Mouse (Mus musculus): Measurements from ENCODE around the gene Foxo1.

The Foxo1 gene

GRCm38 (mm10) chr3:52308586-52309321, 40.6 kb downstream of the Foxo1 start:
- DNase-seq (ENCODE audit: low spot score), result no peak

- no peak for DNase-seq (ENCODE audit: low spot score)
Measured at GRCm38 (mm10) chr3:52320516-52321270, 52.6 kb downstream of the Foxo1 start.

- no peak for DNase-seq (ENCODE audit: low spot score)
Measured at GRCm38 (mm10) chr3:52322401-52323385, 54.6 kb downstream of the Foxo1 start.

GRCm38 (mm10) chr3:52325006-52325405, 56.9 kb downstream of the Foxo1 start:
- DNase-seq (ENCODE audit: low spot score), result no peak

DNA sequence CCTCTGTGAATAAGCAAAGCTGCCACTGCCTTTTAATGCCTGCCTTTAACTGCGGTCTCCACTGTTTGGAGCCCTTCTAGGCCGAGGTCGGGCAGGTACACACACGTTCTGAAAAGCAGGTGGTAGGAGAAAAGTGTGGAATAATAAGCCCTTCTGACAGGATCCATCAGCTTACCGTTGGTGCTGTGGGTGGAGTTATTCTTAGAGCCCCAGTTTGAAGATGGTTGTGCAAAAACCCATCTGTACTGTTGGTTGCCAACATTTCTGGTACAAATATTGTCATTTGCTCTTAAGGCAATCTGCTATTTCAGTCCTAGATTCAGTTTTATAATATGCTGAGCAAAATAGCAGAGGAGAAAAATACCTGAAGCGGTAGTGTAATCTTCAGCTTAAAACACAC, 58.6 kb downstream of the Foxo1 start:
- no peak for DNase-seq (ENCODE audit: low spot score)

DNA sequence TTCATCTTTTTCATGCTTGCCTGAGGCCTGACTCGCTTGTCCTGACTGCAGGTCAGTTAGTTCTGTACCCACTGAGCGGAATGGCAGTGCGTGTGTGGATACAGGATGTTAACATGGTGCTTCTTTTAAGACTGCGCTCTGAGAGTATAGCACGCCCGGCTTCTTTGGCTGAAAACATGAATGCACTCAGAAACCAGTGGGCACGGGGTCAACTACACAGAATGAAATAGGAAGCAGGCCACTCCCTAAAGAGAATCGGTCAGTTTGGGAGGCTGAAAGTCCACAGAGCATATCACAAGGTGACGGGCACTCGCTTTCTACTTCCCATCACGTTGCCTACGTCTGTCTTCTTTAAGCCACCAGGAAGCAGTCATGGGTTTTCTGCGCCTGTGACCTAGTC, 59.0 kb downstream of the Foxo1 start:
- no peak for DNase-seq (ENCODE audit: low spot score)

GRCm38 (mm10) chr3:52331709-52332108, 63.6 kb downstream of the Foxo1 start:
- DNase-seq (ENCODE audit: low spot score), result no peak

- DNase-seq (ENCODE audit: low spot score), result no peak
Measured at GRCm38 (mm10) chr3:52338761-52339160, 70.6 kb downstream of the Foxo1 start.

DNA sequence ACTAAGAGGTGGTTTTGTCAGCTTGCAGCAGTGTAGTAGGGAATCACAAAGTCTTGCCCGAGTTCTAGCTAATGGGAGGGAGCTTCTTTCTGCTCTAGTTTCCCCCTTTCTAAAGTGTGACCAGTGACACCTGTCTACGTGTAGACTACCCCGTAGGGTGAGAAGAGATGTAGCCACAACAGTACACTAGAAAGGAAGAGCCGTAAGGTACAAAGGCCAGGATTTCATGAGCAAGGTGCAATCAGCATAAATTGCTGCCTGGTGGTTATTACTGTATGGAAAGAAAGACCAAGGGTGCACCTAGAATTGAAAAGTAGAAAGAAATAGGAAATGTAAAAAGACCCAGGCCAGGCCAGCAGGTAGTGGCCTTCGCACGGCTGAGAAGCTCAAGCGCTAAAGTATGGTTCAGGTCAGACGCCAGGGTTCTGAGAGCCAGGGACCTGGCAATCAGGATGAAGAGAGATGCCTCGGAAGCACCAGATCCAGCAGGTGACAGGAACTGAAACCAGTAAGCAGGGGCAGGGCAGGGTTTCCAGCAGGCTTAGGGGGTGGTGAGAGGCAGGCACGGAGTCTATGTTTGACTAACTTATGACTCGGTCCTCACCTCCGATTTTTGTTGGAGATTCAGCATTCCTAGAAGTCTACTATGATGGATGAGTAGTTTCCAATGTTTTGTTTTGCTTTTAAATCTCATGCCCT, 72.3 kb downstream of the Foxo1 start:
- DNase-seq (ENCODE audit: low spot score), result no peak

DNA sequence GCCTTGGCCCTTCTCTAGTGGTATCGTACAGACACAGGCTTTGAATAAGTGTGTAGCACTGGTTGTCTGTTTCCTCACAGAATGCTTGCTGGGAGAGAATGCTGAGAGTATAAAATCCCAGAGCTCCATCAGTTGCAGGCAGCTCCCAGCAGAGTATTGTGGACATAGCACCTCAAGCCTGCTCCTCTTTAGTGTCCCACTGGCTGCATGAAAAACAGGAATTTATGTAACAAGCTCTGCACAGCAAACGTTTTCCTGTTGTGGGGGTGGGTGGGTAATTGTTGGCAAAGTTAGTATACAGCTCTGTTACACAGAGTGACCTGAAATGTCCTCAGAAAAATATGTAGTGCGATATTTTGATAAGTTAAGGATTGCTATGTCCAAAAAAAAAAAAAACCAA, 74.1 kb downstream of the Foxo1 start:
- DNase-seq (ENCODE audit: low spot score), result no peak

DNA sequence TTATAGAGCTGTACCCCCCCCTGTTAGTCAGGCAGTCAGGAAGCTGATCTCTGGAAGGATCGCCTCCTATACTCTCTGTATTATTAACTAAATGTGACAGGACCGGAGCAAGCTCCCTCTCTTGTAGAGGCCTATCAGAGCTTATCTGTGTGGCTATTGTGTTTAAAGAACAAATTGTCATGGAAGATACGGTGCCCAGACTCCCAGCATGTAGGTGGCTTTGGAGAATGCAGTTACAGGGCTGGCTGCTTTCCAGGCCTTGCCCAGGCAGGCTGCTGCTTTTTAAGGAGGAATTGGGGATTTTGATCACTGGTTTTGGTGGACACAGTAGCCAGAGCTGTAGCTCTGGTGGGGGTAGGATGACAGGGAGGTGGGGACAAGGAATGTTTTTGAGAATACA, 74.7 kb downstream of the Foxo1 start:
- DNase-seq (ENCODE audit: low spot score), result no peak

DNA sequence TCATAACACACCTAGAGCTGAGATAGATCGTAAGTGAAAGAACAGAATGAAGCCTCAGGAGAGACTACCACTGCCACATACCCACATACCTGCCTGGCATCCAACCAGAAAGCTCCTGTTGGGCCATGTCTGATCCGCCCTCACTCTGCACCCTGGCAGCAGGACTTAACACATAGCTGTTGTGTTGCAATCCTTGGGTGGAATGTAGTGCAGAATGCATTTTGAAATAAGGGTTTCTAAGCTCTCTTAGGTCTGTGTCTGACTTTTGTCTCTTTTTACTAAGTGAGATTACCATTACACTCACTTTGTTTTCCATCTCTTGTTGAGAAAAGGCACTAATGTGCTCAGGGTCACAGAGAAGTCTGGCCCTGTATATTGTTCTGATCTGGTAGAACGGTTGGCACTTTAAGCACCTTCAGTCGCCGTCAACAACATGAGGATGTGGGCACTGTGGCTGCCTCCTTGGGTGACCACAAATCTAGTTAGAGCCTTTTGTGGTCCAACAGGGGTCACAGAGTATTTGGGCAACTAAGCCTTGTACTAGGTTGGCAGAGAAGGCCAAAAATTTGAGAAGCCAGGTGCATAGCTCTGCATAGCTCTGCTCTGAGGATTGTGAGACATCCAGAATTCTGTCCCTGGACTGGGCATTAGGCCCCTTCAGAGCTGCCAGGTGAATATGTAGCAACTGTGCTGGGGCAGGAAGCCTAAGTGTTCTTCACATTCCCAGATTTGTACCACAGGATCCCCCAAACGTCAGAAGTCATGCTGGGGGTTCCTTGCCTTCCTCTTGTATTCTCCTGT, 75.3 kb downstream of the Foxo1 start:
- no peak for DNase-seq (ENCODE audit: low spot score)

DNA sequence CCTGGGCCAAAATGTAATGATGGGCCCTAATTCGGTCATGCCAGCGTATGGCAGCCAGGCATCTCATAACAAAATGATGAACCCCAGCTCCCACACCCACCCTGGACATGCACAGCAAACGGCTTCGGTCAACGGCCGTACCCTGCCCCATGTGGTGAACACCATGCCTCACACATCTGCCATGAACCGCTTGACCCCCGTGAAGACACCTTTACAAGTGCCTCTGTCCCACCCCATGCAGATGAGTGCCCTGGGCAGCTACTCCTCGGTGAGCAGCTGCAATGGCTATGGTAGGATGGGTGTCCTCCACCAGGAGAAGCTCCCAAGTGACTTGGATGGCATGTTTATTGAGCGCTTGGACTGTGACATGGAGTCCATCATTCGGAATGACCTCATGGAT, 77.7 kb downstream of the Foxo1 start:
- no peak for DNase-seq (ENCODE audit: low spot score)

DNA sequence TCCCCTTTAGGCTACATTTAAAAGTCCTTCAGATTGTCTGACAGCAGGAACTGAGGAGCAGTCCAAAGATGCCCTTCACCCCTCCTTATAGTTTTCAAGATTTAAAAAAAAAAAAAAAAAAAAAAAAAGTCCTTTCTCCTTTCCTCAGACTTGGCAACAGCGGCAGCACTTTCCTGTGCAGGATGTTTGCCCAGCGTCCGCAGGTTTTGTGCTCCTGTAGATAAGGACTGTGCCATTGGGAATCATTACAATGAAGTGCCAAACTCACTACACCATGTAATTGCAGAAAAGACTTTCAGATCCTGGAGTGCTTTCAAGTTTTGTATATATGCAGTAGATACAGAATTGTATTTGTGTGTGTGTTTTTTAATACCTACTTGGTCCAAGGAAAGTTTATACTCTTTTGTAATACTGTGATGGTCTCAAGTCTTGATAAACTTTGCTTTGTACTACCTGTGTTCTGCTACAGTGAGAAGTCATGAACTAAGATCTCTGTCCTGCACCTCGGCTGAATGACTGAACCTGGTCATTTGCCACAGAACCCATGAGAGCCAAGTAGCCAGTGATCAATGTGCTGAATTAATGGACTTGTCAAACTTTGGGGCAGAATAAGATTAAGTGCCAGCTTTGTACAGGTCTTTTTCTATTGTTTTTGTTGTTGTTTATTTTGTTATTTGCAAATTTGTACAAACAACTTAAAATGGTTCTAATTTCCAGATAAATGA, 79.0 kb downstream of the Foxo1 start:
- no peak for DNase-seq (ENCODE audit: low spot score)

- DNase-seq (ENCODE audit: low spot score), result no peak
Measured at GRCm38 (mm10) chr3:52347980-52348622, 80.0 kb downstream of the Foxo1 start.

GRCm38 (mm10) chr3:52350636-52351035, 82.5 kb downstream of the Foxo1 start:
- no peak for DNase-seq (ENCODE audit: low spot score)

DNA sequence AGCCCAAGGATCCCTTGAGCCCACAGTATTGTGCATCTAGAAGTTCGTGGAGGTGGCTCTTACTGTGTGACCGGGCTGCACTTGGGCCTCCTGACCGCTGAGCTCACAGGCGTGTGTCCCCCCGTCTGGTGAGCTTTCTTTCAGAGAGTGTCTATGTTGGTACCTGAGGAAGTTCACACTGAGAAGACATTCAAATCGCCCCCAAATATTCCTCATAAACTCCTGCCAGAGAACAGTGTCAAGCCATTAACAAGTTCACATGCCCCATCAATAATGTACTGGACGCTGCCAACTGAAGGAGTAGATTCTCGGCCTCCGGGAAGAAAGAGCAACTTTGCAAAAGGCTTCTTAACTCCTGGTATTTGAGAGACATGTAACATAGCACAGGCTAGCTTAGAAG, 83.8 kb downstream of the Foxo1 start:
- DNase-seq (ENCODE audit: low spot score), result no peak

DNA sequence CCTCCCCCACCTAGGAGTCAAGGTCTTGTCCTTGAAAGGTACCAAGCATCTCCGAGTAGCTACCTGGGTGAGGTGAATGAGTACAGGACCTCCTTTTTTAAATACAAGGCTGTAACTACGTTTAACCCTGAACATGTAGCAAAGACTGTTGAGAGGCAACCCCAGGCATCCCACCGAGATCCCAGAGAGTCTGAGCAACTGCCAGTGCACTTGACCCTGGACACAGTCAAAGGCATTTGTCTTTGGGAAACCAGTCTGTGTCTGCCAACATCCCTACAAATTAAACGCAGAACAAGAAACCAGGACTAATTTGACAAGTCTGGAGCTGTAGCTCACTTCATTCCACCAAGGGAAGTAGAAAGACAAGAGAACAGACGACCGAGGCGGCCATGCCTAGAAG, 86.1 kb downstream of the Foxo1 start:
- no peak for DNase-seq (ENCODE audit: low spot score)

- DNase-seq (ENCODE audit: low spot score), result no peak
Measured at GRCm38 (mm10) chr3:52357265-52357953, 89.3 kb downstream of the Foxo1 start.

Measured in c-Kit-positive CD71-positive TER-119-positive erythroid progenitor cells, embryonic 14.5 days (primary cell).